Mouse (Mus musculus) MEL (cell line): ENCODE data around the gene Cox7b2. TPM values are rescaled to one million over a fixed set of nuclear protein-coding genes. Genes with fewer than 3 reads are reported as not detected.

ENCODE experiments used
- DNase-seq: peaks from one replicate; pipeline ENCODE4 v3.0.0; 2011; ENCODE audit warnings: low read depth, low spot score
- H3K27ac ChIP-seq: 2 replicates; pipeline ENCODE4 v1.5.1; 2012; ENCODE audit warnings: low read depth, mild to moderate bottlenecking, control low read depth, low read length, moderate library complexity; ENCODE audit not compliant: control insufficient read depth
- H3K27me3 ChIP-seq, 2 experiments: fragments of 150-350 bp in 1 of 2; sonication (generic) in 1 of 2; 2 replicates each; pipeline ENCODE4 v1.6.1; 2012; ENCODE audit warnings: low read length in 2 of 2, mild to moderate bottlenecking in 2 of 2, improper control_type of control experiment in 1 of 2, moderate library complexity in 1 of 2; ENCODE audit not compliant: insufficient read depth in 2 of 2, control insufficient read depth in 1 of 2
- H3K36me3 ChIP-seq, 2 experiments: 2 replicates each; pipeline ENCODE4 v1.6.1; 2012 to 2014; ENCODE audit warnings: low read length in 2 of 2, improper control_type of control experiment in 1 of 2, inconsistent platforms in 1 of 2, mild to moderate bottlenecking in 1 of 2; ENCODE audit not compliant: insufficient read depth in 2 of 2, control insufficient read depth in 1 of 2
- H3K4me1 ChIP-seq, 2 experiments: fragments of 150-350 bp in 1 of 2; sonication (generic) in 1 of 2; 2 replicates each; pipeline ENCODE4 v1.6.1; 2012; ENCODE audit warnings: low read length in 2 of 2, improper control_type of control experiment in 1 of 2, mild to moderate bottlenecking in 1 of 2; ENCODE audit not compliant: insufficient read depth in 2 of 2, control insufficient read depth in 1 of 2
- H3K4me3 ChIP-seq, 2 experiments: fragments of 150-350 bp in 1 of 2; sonication (generic) in 1 of 2; 2 replicates each; pipeline ENCODE4 v1.5.1; 2012; ENCODE audit warnings: low read depth in 2 of 2, low read length in 2 of 2, mild to moderate bottlenecking in 2 of 2, moderate library complexity in 2 of 2, control low read depth in 1 of 2, improper control_type of control experiment in 1 of 2; ENCODE audit not compliant: control insufficient read depth in 1 of 2, insufficient read depth in 1 of 2
- H3K79me2 ChIP-seq: 2 replicates; pipeline ENCODE4 v1.6.1; 2012; ENCODE audit warnings: mild to moderate bottlenecking, low read length, moderate library complexity; ENCODE audit not compliant: control insufficient read depth, poor library complexity, insufficient read depth
- H3K9ac ChIP-seq: 2 replicates; pipeline ENCODE4 v1.6.1; 2012; ENCODE audit warnings: low read depth, mild to moderate bottlenecking, control low read depth, low read length, moderate library complexity; ENCODE audit not compliant: control insufficient read depth, poor library complexity, severe bottlenecking
- H3K9me3 ChIP-seq: fragments of 150-350 bp; sonication (generic); replicated peaks from 2 replicates; pipeline ENCODE4 v1.6.1; 2012; ENCODE audit warnings: mild to moderate bottlenecking, low read length, improper control_type of control experiment, moderate library complexity; ENCODE audit not compliant: insufficient read depth
- CHD1 ChIP-seq: IDR thresholded peaks from 2 replicates; pipeline ENCODE4 v1.6.1; 2012; ENCODE audit warnings: low read depth, mild to moderate bottlenecking, inconsistent platforms, low read length, improper control_type of control experiment
- CHD2 ChIP-seq: IDR thresholded peaks from 2 replicates; pipeline ENCODE4 v1.6.1; 2011; ENCODE audit warnings: low read length, improper control_type of control experiment
- ELF1 ChIP-seq: IDR thresholded peaks from 2 replicates; pipeline ENCODE4 v1.6.1; 2014; ENCODE audit warnings: low read depth, mild to moderate bottlenecking, inconsistent platforms, low read length, improper control_type of control experiment, moderate library complexity
- GABPA ChIP-seq: IDR thresholded peaks from 2 replicates; pipeline ENCODE4 v1.6.1; 2012; ENCODE audit warnings: low read depth, mild to moderate bottlenecking, inconsistent platforms, low read length, improper control_type of control experiment, moderate library complexity
- GATA1 ChIP-seq: IDR thresholded peaks from 2 replicates; pipeline ENCODE4 v1.6.1; 2011; ENCODE audit warnings: low read depth, low read length, improper control_type of control experiment
- HCFC1 ChIP-seq: IDR thresholded peaks from 2 replicates; pipeline ENCODE4 v1.6.1; 2012; ENCODE audit warnings: low read depth, mild to moderate bottlenecking, inconsistent platforms, low read length, improper control_type of control experiment, moderate library complexity
- JUND ChIP-seq: IDR thresholded peaks from 2 replicates; pipeline ENCODE4 v1.6.1; 2011; ENCODE audit warnings: low read depth, mild to moderate bottlenecking, improper control_type of control experiment, low read length
- KAT2A ChIP-seq: conservative IDR thresholded peaks from 2 replicates; pipeline ENCODE4 v1.6.1; 2012; ENCODE audit warnings: low read depth, low read length, improper control_type of control experiment, inconsistent platforms
- NRF1 ChIP-seq: IDR thresholded peaks from 2 replicates; pipeline ENCODE4 v1.6.1; 2014; ENCODE audit warnings: low read depth, mild to moderate bottlenecking, inconsistent platforms, low read length, improper control_type of control experiment, moderate library complexity; ENCODE audit not compliant: poor library complexity, insufficient read depth, severe bottlenecking
- POLR2A ChIP-seq, 2 experiments: IDR thresholded peaks; 2 replicates each; pipeline ENCODE4 v1.6.1; 2011 to 2012; ENCODE audit warnings: low read length in 2 of 2, mild to moderate bottlenecking in 2 of 2, control low read depth in 1 of 2, improper control_type of control experiment in 1 of 2, low read depth in 1 of 2, moderate library complexity in 1 of 2; ENCODE audit not compliant: control insufficient read depth in 1 of 2, insufficient read depth in 1 of 2, poor library complexity in 1 of 2
- RCOR1 ChIP-seq: IDR thresholded peaks from 2 replicates; pipeline ENCODE4 v1.6.1; 2012; ENCODE audit warnings: low read depth, mild to moderate bottlenecking, inconsistent platforms, low read length, improper control_type of control experiment
- SIN3A ChIP-seq: IDR thresholded peaks from 2 replicates; pipeline ENCODE4 v1.6.1; 2012; ENCODE audit warnings: low read length, improper control_type of control experiment, inconsistent platforms
- TCF12 ChIP-seq: IDR thresholded peaks from 2 replicates; pipeline ENCODE4 v1.6.1; 2014; ENCODE audit warnings: low read depth, mild to moderate bottlenecking, inconsistent platforms, low read length, improper control_type of control experiment, moderate library complexity
- UBTF ChIP-seq: IDR thresholded peaks from 2 replicates; pipeline ENCODE4 v1.6.1; 2012; ENCODE audit warnings: low read depth, mild to moderate bottlenecking, inconsistent platforms, low read length, improper control_type of control experiment, moderate library complexity, borderline replicate concordance; ENCODE audit not compliant: insufficient read depth
- USF1 ChIP-seq: IDR thresholded peaks from 2 replicates; pipeline ENCODE4 v1.6.1; 2014; ENCODE audit warnings: low read depth, mild to moderate bottlenecking, inconsistent platforms, low read length, improper control_type of control experiment, moderate library complexity
- ZKSCAN1 ChIP-seq: IDR thresholded peaks from 2 replicates; pipeline ENCODE4 v1.6.1; 2012; ENCODE audit warnings: low read depth, mild to moderate bottlenecking, inconsistent platforms, low read length, improper control_type of control experiment, moderate library complexity
- ZNF384 ChIP-seq: IDR thresholded peaks from 2 replicates; pipeline ENCODE4 v1.6.1; 2012; ENCODE audit warnings: low read depth, mild to moderate bottlenecking, inconsistent platforms, low read length, improper control_type of control experiment
- polyA plus RNA-seq, 2 experiments: library from polyadenylated mRNA; stranded (reverse) in 1 of 2; unstranded in 1 of 2; fragments of >175 nt in 1 of 2; fragments of >200 nt in 1 of 2; gene quantifications; 2 replicates each; pipeline versions ENCODE4 v1.2.1 to v1.2.4; 2012; ENCODE audit warnings: low replicate concordance in 2 of 2, low read depth in 1 of 2; ENCODE audit not compliant: insufficient read length in 2 of 2, insufficient read depth in 1 of 2, missing spikeins in 1 of 2
- total RNA-seq: library from RNA; depleted of rRNA; stranded (reverse); fragments of 300-350 nt; gene quantifications from 2 replicates; pipeline ENCODE4 v1.2.3, GENCODE M21; 2012

The Cox7b2 gene
- total and polyA plus RNA-seq, 3 experiments = not detected

GRCm38 (mm10) chr5:71495621-71496020 lies 52.4 kb downstream of the Cox7b2 start:
- Histone ChIP-seq H3K36me3 (no peaks in the 10 kb centered on the region), H3K27me3 (no peaks in the 10 kb centered on the region)
- TF ChIP-seq ZKSCAN1 (no peak), GATA1 (no peak), ZNF384 (no peak), POLR2A (IDR thresholded peaks at IDR 0.05; ENCODE audit: control insufficient read depth in 1 of 2, insufficient read depth in 1 of 2, low read depth in 1 of 2, low read length in 2 of 2, poor library complexity in 1 of 2) (no peak), CHD1 (no peak), ELF1 (no peak), GABPA (no peak), RCOR1 (no peak)
- TF ChIP-seq, all 39 proteins: peak for 0
- Histone ChIP-seq H3K4me3 (no peak overlapping the region), H3K9me3 (no peaks in the 10 kb centered on the region), H3K79me2 (no peaks in the 10 kb centered on the region), H3K4me1 (no peaks in the 10 kb centered on the region), H3K9ac (no peak overlapping the region), H3K27ac (no peak overlapping the region)
- DNase-seq = no peak

GRCm38 (mm10) chr5:71456957-71457356 lies 91.0 kb downstream of the Cox7b2 start:
- DNase-seq = no peak
- H3K9ac ChIP-seq = no peak overlapping the region
- H3K79me2 ChIP-seq = no peaks in the 10 kb centered on the region
- H3K9me3 ChIP-seq = no peaks in the 10 kb centered on the region
- no peak overlapping the region for H3K4me3 ChIP-seq
- H3K36me3 ChIP-seq = no peaks in the 10 kb centered on the region
- no peak for TF ChIP-seq TCF12
- TF ChIP-seq JUND = no peak
- no peak for TF ChIP-seq ZKSCAN1
- no peak for TF ChIP-seq UBTF
- TF ChIP-seq USF1 = no peak
- TF ChIP-seq SIN3A = no peak
- no peak for TF ChIP-seq HCFC1
- no peak for TF ChIP-seq ELF1
- no peak for TF ChIP-seq NRF1
- TF ChIP-seq KAT2A = no peak
- TF ChIP-seq CHD2 = no peak
- no peaks in the 10 kb centered on the region for H3K4me1 ChIP-seq
- H3K27me3 ChIP-seq = no peaks in the 10 kb centered on the region
- no peak overlapping the region for H3K27ac ChIP-seq
